Mouse (Mus musculus): ENCODE measurements around the gene Catsper1.

DNA sequence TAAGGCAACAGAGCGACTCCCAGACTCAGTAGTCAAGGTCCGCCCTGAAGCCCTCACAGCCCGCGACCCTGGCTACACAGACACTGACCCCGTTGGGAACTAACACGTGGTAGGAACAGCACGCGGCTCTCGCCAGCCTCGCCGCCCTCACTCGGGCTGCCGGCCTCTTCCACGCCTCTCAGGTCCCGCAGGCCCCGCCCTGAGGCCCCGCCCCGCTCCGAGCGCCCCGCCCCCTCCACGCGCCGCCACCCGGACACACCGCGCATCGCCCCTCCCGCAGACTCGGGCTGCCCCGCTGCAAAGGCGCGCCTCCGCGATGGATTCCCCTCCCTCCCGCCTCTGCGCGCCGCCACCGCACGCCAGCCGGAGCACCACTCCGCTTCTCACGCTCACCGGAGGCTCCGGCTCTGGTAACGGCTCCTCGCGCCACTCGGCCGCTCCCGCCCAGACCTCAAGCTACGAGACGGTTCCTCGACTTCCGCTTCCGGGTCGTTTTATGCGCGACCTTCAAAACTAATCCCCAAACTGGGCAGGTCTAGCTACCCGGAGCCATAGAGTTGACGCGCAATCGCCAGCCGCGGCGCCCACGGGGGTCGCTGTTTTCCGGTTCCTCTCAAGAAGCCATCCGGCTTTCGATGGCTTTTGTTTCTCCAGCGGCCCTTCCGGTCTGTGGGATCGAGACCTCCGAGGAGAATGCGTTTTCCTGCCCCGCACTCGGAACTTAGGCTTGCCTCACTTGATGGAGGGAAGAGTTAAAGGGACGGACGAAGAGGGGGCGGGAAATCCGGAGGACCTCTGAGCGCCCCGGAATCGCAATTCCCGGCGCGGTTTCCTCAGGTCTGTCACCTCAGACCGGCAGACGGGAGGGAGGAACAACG lies 30.9 kb downstream of the Catsper1 start, which contains the start of gene Eif1ad:
- TF ChIP-seq GATA1 (IDR thresholded peaks at IDR 0.05; ENCODE audit: low read length) (no peak), TAL1 (IDR thresholded peaks at IDR 0.05; ENCODE audit: low read length) (no peak)
